Mouse (Mus musculus): ENCODE data around the gene Hdac4. TPM values are rescaled to one million over a fixed set of nuclear protein-coding genes. Genes with fewer than 3 reads are reported as not detected.
A peak's percentile ranks its signal among the peaks of the same experiment; 100 is the strongest.

Gene Hdac4
- polyA plus RNA-seq, 1 experiment from 2014 or later, result 28.0 TPM

DNA sequence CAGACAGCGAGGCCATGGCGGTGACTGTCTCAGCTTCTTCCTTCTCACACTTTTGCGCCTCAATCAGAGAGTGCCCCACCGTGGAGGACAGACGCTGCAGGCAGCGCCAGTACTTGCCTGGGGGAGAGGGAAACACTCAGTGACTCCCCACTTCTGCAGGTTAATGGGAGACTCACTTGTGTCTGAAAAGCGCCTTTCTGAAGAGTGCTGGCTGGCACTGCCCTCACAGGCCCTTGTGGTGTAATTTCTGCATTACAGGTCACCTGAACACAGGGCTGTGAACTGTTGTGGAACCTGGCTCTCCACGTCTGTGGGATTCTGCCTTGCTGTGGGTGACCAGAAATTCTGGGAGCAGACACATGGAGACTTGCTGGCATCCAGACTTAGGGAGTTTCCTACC is 261.8 kb downstream of the Hdac4 start:
- Histone ChIP-seq H3K27me3 (no peaks in the 10 kb centered on the region), H3K4me1 (peaks cover 8% of the 10 kb centered on the region; the same call in 1 of the 2 replicates), H3K27ac (no peak overlapping the region), H3K4me3 (no peak overlapping the region), H3K4me2 (replicated peaks) (no peak overlapping the region), H3K36me3 (peaks cover 77% of the 10 kb centered on the region), H3K9ac (no peak overlapping the region), H3K9me3 (no peaks in the 10 kb centered on the region)
- no peak for ATAC-seq (ENCODE audit: low FRiP score, low read depth)
- WGBS, result 88% methylated on average over 8 of the region's 8 CpGs

DNA sequence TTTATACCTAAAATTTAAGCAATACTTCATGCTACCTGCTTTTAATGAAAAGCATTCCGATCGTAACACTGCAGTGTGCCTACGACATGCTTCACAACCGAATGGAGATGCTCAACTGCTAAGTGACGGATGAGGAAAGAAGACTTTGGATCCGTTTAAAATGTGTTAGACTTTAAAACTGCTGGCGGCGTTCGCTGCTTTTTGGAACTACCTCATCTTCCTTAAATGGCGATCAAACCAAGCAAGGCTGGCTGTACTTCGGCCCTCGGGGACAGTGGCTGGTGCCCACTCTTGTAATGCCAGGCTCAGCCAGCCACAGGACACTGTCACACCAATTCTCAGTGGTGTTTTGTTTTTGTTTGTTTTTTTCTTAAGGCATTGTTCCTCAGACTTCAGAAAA is 263.3 kb downstream of the Hdac4 start:
- no peak overlapping the region for H3K4me2 ChIP-seq (replicated peaks)
- H3K4me1 ChIP-seq, result peaks cover 17% of the 10 kb centered on the region
- H3K9ac ChIP-seq, result no peak overlapping the region
- H3K36me3 ChIP-seq, result peaks cover 74% of the 10 kb centered on the region
- no peak overlapping the region for H3K27ac ChIP-seq
- H3K9me3 ChIP-seq, result no peaks in the 10 kb centered on the region
- no peaks in the 10 kb centered on the region for H3K27me3 ChIP-seq
- no peak for ATAC-seq (ENCODE audit: low FRiP score, low read depth)
- WGBS, result 86% methylated on average over 12 of the region's 12 CpGs
- H3K4me3 ChIP-seq, result no peak overlapping the region

DNA sequence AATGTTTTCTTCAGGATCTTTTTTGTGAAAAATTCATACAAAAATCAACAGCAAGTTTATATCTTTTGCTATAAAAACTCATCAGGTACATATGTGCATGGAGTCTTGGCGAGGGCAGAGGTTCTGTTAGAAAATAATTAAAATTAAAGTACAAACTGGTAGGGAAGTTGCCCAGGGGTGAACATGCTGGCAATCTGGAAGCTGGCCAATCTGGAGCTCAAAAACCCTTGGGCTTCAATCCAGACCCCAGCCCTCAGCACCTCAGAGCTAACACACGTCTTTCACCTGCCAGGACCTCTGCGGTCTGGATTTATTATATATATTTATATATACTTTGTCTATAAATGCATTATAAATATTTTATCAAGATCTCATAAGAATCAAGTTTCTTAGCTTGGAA is 263.7 kb downstream of the Hdac4 start:
- H3K27ac ChIP-seq, result no peak overlapping the region
- H3K9ac ChIP-seq, result no peak overlapping the region
- ATAC-seq (ENCODE audit: low FRiP score, low read depth), result no peak
- no peaks in the 10 kb centered on the region for H3K27me3 ChIP-seq
- no peak overlapping the region for H3K4me2 ChIP-seq (replicated peaks)
- H3K36me3 ChIP-seq, result peaks cover 71% of the 10 kb centered on the region
- peaks cover 20% of the 10 kb centered on the region for H3K4me1 ChIP-seq
- no peaks in the 10 kb centered on the region for H3K9me3 ChIP-seq
- H3K4me3 ChIP-seq, result no peak overlapping the region
- WGBS, result 61% methylated on average over 3 of the region's 3 CpGs

DNA sequence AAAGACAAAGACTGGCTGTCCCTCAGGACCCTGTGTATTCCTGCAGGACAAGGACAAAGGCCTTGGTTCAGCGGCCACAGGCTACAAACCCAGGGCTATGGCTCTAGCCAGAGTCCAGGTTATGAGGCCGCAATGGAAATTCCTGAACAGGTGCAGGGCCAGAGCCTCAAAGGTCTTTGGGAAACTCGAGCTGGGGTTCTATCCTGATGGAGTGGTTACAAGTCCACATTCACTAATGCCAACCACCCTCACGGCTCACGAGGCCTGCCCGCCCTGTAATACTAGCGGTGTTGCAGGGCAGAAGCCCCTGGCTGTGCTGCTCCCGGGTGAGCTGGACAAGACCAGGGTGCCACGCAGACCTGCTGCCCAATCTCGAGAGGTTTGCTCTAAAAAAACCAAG is 264.3 kb downstream of the Hdac4 start:
- 83% methylated on average over 10 of the region's 10 CpGs for WGBS
- H3K4me2 ChIP-seq (replicated peaks), result no peak overlapping the region
- no peak overlapping the region for H3K4me3 ChIP-seq
- H3K27ac ChIP-seq, result no peak overlapping the region
- H3K9me3 ChIP-seq, result no peaks in the 10 kb centered on the region
- ATAC-seq (ENCODE audit: low FRiP score, low read depth), result no peak
- peaks cover 20% of the 10 kb centered on the region for H3K4me1 ChIP-seq
- H3K27me3 ChIP-seq, result no peaks in the 10 kb centered on the region
- H3K9ac ChIP-seq, result no peak overlapping the region
- H3K36me3 ChIP-seq, result peaks cover 66% of the 10 kb centered on the region

DNA sequence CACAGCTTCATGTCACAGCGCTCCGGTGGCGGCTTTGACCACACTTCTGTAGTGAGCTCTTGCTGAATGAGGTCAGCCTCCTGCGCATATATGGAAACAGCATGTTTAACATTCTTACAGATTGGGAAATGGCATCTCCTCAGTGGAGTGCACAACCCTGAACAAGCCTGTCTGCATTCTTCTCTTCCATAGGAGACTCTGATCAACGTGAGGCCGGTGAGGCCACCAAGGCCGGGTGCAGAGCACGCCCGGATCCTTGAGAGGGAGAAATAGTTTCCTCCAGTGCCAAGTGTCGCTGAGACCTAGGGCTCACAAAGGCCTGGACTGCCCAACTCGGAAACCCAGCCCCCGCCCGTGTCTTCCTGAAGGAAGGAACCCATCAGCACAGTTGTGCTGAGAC is 266.4 kb downstream of the Hdac4 start:
- Histone ChIP-seq H3K27ac (no peak overlapping the region), H3K9ac (no peak overlapping the region), H3K9me3 (no peaks in the 10 kb centered on the region), H3K4me1 (peaks cover 20% of the 10 kb centered on the region), H3K4me3 (no peak overlapping the region), H3K27me3 (no peaks in the 10 kb centered on the region), H3K4me2 (replicated peaks) (no peak overlapping the region), H3K36me3 (peaks cover 48% of the 10 kb centered on the region)
- 90% methylated on average over 13 of the region's 13 CpGs for WGBS
- no peak for ATAC-seq (ENCODE audit: low FRiP score, low read depth)

DNA sequence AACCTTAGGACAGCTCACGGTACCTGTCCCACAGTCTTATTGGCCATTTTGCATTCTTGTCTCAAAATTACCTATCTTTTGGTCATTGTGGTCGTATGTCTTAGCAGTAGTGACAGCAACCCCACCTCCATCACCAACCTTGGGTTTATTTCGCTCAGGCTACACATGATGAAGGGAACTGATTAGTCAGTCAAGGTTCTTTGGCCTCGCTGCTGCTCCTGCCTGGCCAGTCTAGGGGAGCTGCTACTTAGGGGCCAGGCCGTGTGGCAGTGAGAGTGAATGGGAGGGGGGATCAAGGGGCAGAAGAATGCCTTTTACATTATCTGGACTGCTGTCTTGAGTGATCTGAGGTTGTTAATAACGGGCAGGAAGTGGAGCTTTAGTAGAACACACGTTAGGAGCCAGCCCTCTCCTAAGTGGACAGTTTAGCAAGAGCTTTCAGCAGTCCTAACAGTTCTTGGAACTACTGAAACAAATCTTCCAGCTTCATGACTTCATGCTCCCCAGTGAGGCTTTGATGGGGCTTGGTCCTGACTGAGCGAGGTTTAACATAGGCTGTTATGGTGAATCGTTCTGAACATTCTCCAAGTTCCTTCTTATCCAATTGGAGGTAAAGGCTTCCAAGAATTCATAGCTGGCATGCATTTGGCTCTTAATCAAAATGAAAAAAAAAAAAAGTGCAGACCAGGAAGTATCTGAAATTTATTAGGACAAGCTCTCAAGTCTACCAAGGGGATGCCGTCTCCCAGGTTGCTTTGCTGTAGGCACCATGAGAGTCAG is 267.8 kb downstream of the Hdac4 start:
- WGBS, result 72% methylated on average over 10 of the region's 10 CpGs
- Histone ChIP-seq H3K27ac (peak overlapping the region; percentile 6; the same call in 1 of the 2 replicates), H3K4me3 (no peak overlapping the region), H3K9me3 (no peaks in the 10 kb centered on the region), H3K4me2 (replicated peaks) (no peak overlapping the region), H3K4me1 (peaks cover 20% of the 10 kb centered on the region), H3K27me3 (no peaks in the 10 kb centered on the region), H3K36me3 (peaks cover 35% of the 10 kb centered on the region), H3K9ac (no peak overlapping the region)
- no peak for ATAC-seq (ENCODE audit: low FRiP score, low read depth)

DNA sequence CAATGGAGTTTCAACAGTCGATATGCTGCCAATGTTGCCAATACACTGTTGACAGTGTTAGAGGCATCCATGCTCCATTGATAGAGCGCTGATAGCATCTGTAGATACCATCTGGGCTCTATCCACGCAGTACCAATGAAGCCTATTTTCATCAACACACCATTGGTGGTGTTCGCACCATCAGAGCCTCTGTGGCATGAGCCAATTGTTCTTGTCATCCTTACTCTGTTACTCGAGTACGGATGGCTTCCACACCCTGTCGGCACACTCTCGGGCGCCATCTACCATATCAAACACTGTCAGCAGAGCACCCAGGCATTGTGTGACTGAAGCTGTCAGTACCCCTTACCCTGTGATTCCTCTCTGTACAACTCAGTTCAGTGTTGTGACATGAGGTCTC is 271.9 kb downstream of the Hdac4 start:
- peaks cover 8% of the 10 kb centered on the region; the same call in 1 of the 2 replicates for H3K36me3 ChIP-seq
- peaks cover 21% of the 10 kb centered on the region for H3K4me1 ChIP-seq
- ATAC-seq (ENCODE audit: low FRiP score, low read depth), result no peak
- WGBS, result 95% methylated on average over 9 of the region's 9 CpGs
- H3K9ac ChIP-seq, result no peak overlapping the region
- H3K9me3 ChIP-seq, result no peaks in the 10 kb centered on the region
- no peak overlapping the region for H3K4me2 ChIP-seq (replicated peaks)
- no peaks in the 10 kb centered on the region for H3K27me3 ChIP-seq
- no peak overlapping the region for H3K4me3 ChIP-seq
- no peak overlapping the region for H3K27ac ChIP-seq

DNA sequence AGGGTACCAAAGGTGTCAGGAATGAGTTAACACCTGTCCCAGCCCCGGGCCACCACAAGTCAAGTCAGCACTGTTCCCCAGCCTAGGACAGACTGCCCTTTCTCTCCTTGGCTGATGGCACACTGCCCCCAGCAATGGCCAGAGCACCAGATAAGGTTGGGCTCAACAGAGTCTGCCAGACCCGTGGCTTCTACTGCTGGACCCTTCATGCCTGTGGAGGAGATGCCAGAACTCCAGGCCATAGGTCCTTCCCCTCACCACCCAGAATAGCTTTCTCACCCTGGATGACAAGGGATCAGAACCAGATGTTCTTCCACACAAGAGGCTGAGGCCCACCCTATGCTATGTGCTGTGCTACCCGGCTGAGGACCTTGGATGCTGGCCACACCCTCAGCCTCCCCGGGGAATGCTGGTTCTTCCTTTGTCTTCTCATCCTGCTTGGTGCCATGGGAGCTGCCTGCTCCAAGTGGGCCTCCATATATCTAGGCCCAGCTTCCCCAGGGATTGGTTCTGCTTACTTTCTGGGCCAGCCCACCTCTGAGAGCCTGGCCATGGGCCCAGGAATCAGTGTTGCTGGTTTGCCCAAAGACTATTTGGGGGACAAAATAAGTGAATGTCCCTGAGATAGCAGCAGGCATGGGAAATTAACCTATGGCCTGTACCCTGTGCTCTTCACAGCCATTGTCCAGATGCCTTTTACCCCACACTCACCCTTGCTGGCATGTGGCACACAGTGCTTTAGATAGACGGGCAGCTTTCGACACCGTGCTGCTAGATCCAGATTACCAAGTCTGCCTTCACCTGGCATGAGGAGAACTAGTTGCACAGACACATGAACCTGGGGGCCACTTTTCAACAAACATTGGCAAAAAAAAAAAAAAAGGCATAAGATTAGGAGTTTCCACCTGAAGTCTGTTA is 273.0 kb downstream of the Hdac4 start:
- Histone ChIP-seq H3K4me2 (replicated peaks) (no peak overlapping the region), H3K27ac (no peak overlapping the region), H3K36me3 (peaks cover under 1% of the 10 kb centered on the region; the same call in 1 of the 2 replicates), H3K9ac (no peak overlapping the region), H3K9me3 (no peaks in the 10 kb centered on the region), H3K27me3 (no peaks in the 10 kb centered on the region), H3K4me1 (peaks cover 13% of the 10 kb centered on the region), H3K4me3 (no peak overlapping the region)
- ATAC-seq (ENCODE audit: low FRiP score, low read depth), result no peak
- WGBS, result 87% methylated on average over 7 of the region's 7 CpGs

DNA sequence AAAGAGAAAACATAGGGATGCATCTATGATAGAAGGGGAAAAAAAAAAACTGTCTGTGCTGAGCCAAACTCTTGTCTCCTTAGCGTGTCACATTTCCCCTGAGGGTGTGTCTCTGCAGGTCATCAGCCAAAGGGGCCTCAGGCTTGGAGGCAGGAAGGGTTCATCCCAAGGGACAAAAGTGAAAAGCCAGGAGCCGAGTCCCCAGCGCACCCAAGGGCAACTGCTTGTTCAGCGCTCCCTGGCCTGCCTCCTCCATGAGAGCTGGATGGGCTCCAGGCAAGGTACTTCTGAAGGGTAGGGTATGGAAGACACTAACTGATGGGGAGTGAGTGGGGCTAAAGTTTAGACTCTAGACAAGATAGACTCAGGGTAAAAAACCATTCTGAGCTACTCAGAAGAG is 273.8 kb downstream of the Hdac4 start:
- no peak for ATAC-seq (ENCODE audit: low FRiP score, low read depth)
- Histone ChIP-seq H3K9ac (no peak overlapping the region), H3K4me1 (peaks cover 10% of the 10 kb centered on the region), H3K27ac (no peak overlapping the region), H3K4me2 (replicated peaks) (no peak overlapping the region), H3K9me3 (no peaks in the 10 kb centered on the region), H3K36me3 (no peaks in the 10 kb centered on the region), H3K27me3 (no peaks in the 10 kb centered on the region), H3K4me3 (no peak overlapping the region)
- 85% methylated on average over 4 of the region's 4 CpGs for WGBS

DNA sequence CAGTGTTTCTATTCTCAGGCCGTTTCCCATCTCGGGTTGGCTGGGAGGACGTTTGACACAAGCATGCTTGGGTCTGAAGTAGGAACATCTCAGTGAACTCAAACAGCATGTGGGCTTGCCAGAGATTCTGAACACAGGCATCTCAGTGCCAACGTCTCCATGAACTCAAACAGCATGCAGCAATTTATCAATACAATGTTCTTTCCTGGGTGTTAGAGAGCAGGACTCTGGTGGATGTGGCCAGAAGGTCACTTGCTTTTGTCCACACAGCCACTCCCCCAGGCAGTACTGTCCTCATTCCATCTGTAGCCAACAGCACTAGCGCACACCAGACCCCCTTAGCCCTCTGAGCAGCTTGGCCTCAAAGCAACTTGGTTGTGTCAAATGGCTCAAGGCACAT is 274.2 kb downstream of the Hdac4 start:
- H3K27ac ChIP-seq, result no peak overlapping the region
- no peaks in the 10 kb centered on the region for H3K36me3 ChIP-seq
- 78% methylated on average over 5 of the region's 5 CpGs for WGBS
- no peak overlapping the region for H3K4me3 ChIP-seq
- H3K27me3 ChIP-seq, result no peaks in the 10 kb centered on the region
- H3K9me3 ChIP-seq, result no peaks in the 10 kb centered on the region
- no peak for ATAC-seq (ENCODE audit: low FRiP score, low read depth)
- H3K4me1 ChIP-seq, result peaks cover 15% of the 10 kb centered on the region
- no peak overlapping the region for H3K4me2 ChIP-seq (replicated peaks)
- H3K9ac ChIP-seq, result no peak overlapping the region

DNA sequence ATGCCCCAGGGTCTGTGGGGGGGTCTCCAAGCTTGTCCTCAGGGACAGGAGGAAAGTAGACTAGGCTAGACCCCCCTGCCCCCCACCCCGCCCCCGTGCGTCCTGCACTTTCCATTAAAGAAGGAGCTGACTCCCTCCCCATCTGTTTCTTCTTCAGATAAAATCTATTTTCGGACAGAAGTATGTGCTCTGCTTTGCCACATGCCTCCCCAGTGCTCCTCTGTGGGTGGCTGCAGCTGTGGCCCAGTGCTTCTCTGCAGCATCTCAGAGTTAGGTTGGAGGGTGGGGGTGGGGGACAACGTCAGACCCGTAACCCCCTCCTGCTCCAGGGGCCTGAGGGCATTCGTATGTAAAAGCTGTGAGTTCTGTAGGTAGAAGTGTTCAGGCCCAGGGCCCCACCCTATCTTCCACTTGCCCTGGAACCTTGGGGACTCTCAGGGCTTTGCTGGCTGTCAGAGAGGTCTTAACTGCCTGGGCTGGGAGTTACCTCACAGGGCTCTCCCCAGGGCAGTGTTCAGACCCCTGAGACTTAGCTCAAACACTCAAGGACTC is 275.4 kb downstream of the Hdac4 start:
- ATAC-seq (ENCODE audit: low FRiP score, low read depth), result peak; percentile 37; the same call in 1 of the 2 replicates
- no peaks in the 10 kb centered on the region for H3K36me3 ChIP-seq
- 34% methylated on average over 7 of the region's 7 CpGs for WGBS
- H3K27me3 ChIP-seq, result no peaks in the 10 kb centered on the region
- no peaks in the 10 kb centered on the region for H3K9me3 ChIP-seq
- no peak overlapping the region for H3K4me2 ChIP-seq (replicated peaks)
- no peak overlapping the region; the same call in 1 of the 2 replicates for H3K9ac ChIP-seq
- no peak overlapping the region for H3K4me3 ChIP-seq
- H3K4me1 ChIP-seq, result peaks cover 16% of the 10 kb centered on the region
- H3K27ac ChIP-seq, result no peak overlapping the region

DNA sequence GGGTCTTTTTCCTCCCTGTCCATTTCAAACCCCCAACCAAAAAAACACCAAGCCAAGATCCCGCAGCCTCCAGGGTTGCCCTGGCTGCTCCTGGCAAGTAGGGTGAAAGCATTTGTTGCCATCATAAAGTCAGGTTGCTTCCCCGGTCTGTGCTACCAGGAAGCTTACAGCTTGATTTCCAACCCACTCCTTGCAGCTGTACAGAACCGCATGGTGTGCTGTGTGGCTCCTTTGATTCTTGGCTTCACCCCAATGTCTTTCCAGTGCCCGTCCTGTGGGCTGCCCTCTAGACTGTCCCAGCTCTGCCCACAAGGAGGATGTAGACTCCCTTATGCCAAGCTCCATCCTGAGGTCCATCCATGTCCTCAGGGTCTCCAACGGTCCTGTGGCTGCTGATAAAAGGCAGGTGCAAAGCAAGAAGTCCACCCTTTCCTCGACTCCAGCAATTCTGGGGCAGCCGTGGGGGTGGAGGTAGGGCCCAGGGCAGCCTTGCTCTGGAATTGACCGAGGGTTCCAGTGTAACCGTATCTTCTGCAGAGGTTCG is 277.2 kb downstream of the Hdac4 start:
- Histone ChIP-seq H3K27me3 (no peaks in the 10 kb centered on the region), H3K27ac (no peak overlapping the region), H3K4me1 (peaks cover 26% of the 10 kb centered on the region), H3K9me3 (no peaks in the 10 kb centered on the region), H3K4me3 (no peak overlapping the region), H3K36me3 (no peaks in the 10 kb centered on the region), H3K4me2 (replicated peaks) (no peak overlapping the region), H3K9ac (no peak overlapping the region)
- WGBS, result 81% methylated on average over 10 of the region's 10 CpGs
- ATAC-seq (ENCODE audit: low FRiP score, low read depth), result no peak

Measured in limb, embryonic 13.5 days (tissue).